Mouse (Mus musculus): ENCODE results near the gene Krba1.

GRCm38 (mm10) chr6:48437679-48438376 is 42.4 kb downstream of the Krba1 start:
- no peak for TF ChIP-seq CTCF (IDR thresholded peaks at IDR 0.05 in 2 of 3, conservative IDR thresholded peaks at IDR 0.05 in 1 of 3; ENCODE audit: control insufficient read depth in 1 of 3, insufficient read depth in 1 of 3, low read depth in 2 of 3, low read length in 3 of 3, poor library complexity in 1 of 3, severe bottlenecking in 1 of 3)
- no peak for TF ChIP-seq GATA1 (IDR thresholded peaks at IDR 0.05; ENCODE audit: low read depth, low read length)
- no peak for TF ChIP-seq MYB (IDR thresholded peaks at IDR 0.05; ENCODE audit: low read depth, low read length)
- TF ChIP-seq TBP (IDR thresholded peaks at IDR 0.05; ENCODE audit: low read depth, low read length), result no peak
- no peak for TF ChIP-seq EP300 (IDR thresholded peaks at IDR 0.05; ENCODE audit: low read depth in 1 of 2, low read length in 2 of 2)
- TF ChIP-seq MAZ (IDR thresholded peaks at IDR 0.05; ENCODE audit: low read depth, low read length), result no peak
- no peak for TF ChIP-seq E2F4 (IDR thresholded peaks at IDR 0.05; ENCODE audit: borderline replicate concordance, low read depth, low read length)
- TF ChIP-seq JUND (IDR thresholded peaks at IDR 0.05; ENCODE audit: low read depth, low read length), result no peak
- TF ChIP-seq ZC3H11A (IDR thresholded peaks at IDR 0.05; ENCODE audit: low read depth, low read length), result no peak

All from MEL (cell line).